Mouse (Mus musculus) intestine, postnatal 0 days (tissue): ENCODE data around the gene Zfp777. TPM values are rescaled to one million over a fixed set of nuclear protein-coding genes. Genes with fewer than 3 reads are reported as not detected.
A peak's percentile ranks its signal among the peaks of the same experiment; 100 is the strongest.

Experiments used
- ATAC-seq: fragments of 200-750 bp; cut with Nextera tagmentation; 2 replicates; pipeline ENCODE4 v1.8.0; 2017; ENCODE audit warnings: mild to moderate bottlenecking, moderate TSS enrichment, moderate library complexity
- H3K27ac ChIP-seq: fragments of 300-500 bp; sonication (generic); 2 replicates; pipeline ENCODE4 v1.5.1; 2014; ENCODE audit warnings: mild to moderate bottlenecking, low read depth, low read length, moderate library complexity
- H3K27me3 ChIP-seq: fragments of 300-500 bp; sonication (generic); replicated peaks from 2 replicates; pipeline ENCODE4 v1.6.1; 2014; ENCODE audit warnings: low read length, mixed read lengths; ENCODE audit not compliant: control insufficient read depth, insufficient read depth
- H3K36me3 ChIP-seq: fragments of 300-500 bp; sonication (generic); 2 replicates; pipeline ENCODE4 v1.6.1; 2014; ENCODE audit warnings: mild to moderate bottlenecking, moderate library complexity; ENCODE audit not compliant: control insufficient read depth, insufficient read depth
- H3K4me1 ChIP-seq: fragments of 300-500 bp; sonication (generic); replicated peaks from 2 replicates; pipeline ENCODE4 v1.6.1; 2014; ENCODE audit warnings: antibody characterized with exemption, low read length, mixed read lengths; ENCODE audit not compliant: control insufficient read depth, insufficient read depth
- H3K4me2 ChIP-seq: fragments of 300-500 bp; sonication (generic); replicated peaks from 2 replicates; pipeline ENCODE4 v1.6.1; 2014; ENCODE audit warnings: low read depth, mild to moderate bottlenecking, moderate library complexity
- H3K4me3 ChIP-seq: fragments of 300-500 bp; sonication (generic); 2 replicates; pipeline ENCODE4 v1.5.1; 2014; ENCODE audit warnings: low read depth, low read length
- H3K9ac ChIP-seq: fragments of 300-500 bp; sonication (generic); 2 replicates; pipeline ENCODE4 v1.6.1; 2014; ENCODE audit warnings: mild to moderate bottlenecking, low read depth, low read length
- H3K9me3 ChIP-seq: fragments of 300-500 bp; sonication (generic); 2 replicates; pipeline ENCODE4 v1.6.1; 2016; ENCODE audit warnings: mixed run types; ENCODE audit not compliant: control insufficient read depth
- CTCF ChIP-seq: sonication (generic); IDR thresholded peaks from 2 replicates; pipeline ENCODE4 v1.5.1; 2016; ENCODE audit warnings: low read depth, mild to moderate bottlenecking, control low read depth, antibody characterized with exemption, moderate library complexity
- WGBS: fragments of 180-500 bp; shearing (Covaris S2); extraction: QIAGEN DNeasy Blood & Tissue Kit; methylation state at CpG from one replicate; pipeline ENCODE4 v1.1.7; 2014; 5-methylcytosine and 5-hydroxymethylcytosine counted together
- polyA plus RNA-seq: library from polyadenylated mRNA; unstranded; fragments of >200 nt; fragmentation: Nextera tagmentation; extraction: Ambion mirVana; gene quantifications from 2 replicates; pipeline ENCODE4 v1.2.1, GENCODE M21; 2015

Gene Zfp777
- polyA plus RNA-seq, result 3.1 and 3.8 TPM in 2 replicates

DNA sequence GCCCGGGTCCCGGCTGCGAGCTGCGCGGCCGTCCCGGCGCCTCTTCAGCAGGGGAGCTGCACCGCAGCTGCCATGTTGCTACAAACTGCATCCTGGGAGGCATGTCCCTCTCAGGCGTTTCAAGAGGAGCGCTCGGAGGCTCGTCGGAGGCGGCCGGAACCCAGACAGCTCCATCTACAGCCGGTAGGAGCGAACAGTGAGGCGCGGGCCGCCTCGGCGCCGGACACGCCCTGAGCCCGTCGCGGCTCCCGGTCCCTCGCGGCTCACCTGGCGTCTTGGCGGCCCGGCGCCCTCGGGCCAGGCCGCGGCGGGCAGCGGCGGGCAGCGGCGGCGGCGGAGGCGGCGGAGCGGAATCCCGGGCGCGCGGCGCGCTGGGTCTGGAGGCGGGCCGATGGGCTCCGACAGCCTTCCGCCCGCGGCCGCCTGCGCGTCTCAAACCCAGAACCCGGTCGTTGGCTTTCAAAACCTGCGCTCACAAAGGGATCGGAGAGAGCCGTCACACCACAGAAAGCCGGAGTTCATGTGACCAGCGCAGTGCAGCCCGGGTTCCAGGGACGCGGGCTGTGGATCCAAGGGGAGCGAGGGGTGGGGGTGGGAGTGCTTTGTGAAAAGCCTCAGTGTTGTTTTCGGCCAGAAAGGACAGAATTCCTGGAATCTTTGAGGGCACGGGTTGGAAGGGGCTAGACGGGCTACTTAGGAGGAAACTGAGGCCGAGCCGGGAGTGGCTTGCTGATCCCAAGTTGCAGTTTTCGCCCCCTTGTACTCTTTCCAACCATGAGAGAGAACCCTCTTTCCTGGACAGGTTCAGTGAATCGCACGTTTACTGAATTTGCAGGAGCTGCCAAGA, at the start of gene Zfp777:
TSS of gene Zfp777 (minus strand) at position 486 of the 847 bp plus-strand sequence.
- H3K9ac ChIP-seq, result peak within 1 kb of the TSS; percentile 81
- peaks cover 14% of the 10 kb centered on the region for H3K36me3 ChIP-seq
- peak within 1 kb of the TSS; percentile 72 for H3K4me3 ChIP-seq
- peak within 1 kb of the TSS; percentile 88 for H3K27ac ChIP-seq
- 1% methylated on average over 77 of the region's 82 CpGs for WGBS
- no peaks in the 10 kb centered on the region for H3K9me3 ChIP-seq
- H3K4me1 ChIP-seq, result no peaks in the 10 kb centered on the region
- H3K27me3 ChIP-seq, result no peaks in the 10 kb centered on the region
- peak; percentile 92 for ATAC-seq
- TF ChIP-seq CTCF, result peak; percentile 76
- peak within 1 kb of the TSS; percentile 85 for H3K4me2 ChIP-seq

DNA sequence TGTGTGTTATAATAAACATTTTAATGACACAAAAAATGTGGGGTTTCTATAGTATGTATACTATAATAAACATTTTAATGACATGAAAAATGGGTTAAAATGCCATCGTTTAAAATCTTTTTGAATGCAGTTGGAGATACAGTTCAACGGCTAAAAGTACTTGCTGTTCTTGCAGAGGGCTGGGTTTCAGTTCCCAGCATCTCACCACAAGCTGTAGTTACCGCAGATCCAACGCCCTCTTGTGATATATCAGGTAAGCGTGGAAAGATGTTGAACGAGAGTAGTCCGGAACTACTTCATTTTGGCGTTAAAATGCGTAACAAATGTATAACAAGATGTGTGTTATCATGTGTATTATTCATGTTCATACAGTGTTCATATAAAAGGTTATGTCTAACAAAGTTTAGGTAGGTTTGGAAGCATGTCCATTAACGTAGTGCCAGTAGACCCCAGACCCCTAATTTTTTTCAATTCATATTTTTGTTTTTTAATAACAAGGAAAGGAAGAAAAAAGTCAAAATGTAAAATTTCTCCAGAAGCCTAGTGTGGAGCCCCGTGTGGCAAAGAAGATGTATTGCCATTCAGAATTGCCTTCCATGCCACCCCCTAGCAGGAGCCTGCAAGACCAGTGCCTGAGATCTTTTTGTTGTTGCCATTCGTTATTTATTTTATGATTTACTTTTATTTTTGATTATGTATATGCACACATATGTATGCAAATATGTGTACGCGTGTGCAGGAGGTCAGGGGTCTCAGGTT, 38.4 kb upstream of the Zfp777 start:
- 0 out of 2 replicates have a peak, but pooled peaks cover 4% of the 10 kb centered on the region for H3K4me1 ChIP-seq
- TF ChIP-seq CTCF, result peak; percentile 36
- WGBS, result 44% methylated on average over 14 of the region's 14 CpGs
- H3K9ac ChIP-seq, result no peak overlapping the region
- no peak for ATAC-seq
- H3K27ac ChIP-seq, result no peak overlapping the region
- peaks cover 14% of the 10 kb centered on the region for H3K36me3 ChIP-seq
- H3K4me2 ChIP-seq, result peak overlapping the region; percentile 81
- H3K27me3 ChIP-seq, result no peaks in the 10 kb centered on the region
- H3K4me3 ChIP-seq, result peak overlapping the region; percentile 79
- H3K9me3 ChIP-seq, result no peaks in the 10 kb centered on the region

- peak within 1 kb of the TSS; percentile 98 for H3K27ac ChIP-seq
- H3K4me2 ChIP-seq, result peak within 1 kb of the TSS; percentile 81
- H3K9me3 ChIP-seq, result no peaks in the 10 kb centered on the region
- peak within 1 kb of the TSS; percentile 79 for H3K4me3 ChIP-seq
- TF ChIP-seq CTCF, result peak; percentile 81
- H3K4me1 ChIP-seq, result 0 out of 2 replicates have a peak, but pooled peaks cover 4% of the 10 kb centered on the region
- H3K36me3 ChIP-seq, result peaks cover 19% of the 10 kb centered on the region
- peak within 1 kb of the TSS; percentile 99 for H3K9ac ChIP-seq
- no peaks in the 10 kb centered on the region for H3K27me3 ChIP-seq
- peak; percentile 89 for ATAC-seq
- under 1% methylated on average over 40 of the region's 53 CpGs for WGBS
These were observed 37.8 kb upstream of the Zfp777 start, which contains the start of gene Zfp746 for GRCm38 (mm10) chr6:48086471-48086878. TSS of gene Zfp746 (minus strand) at chr6:48086593.

- Histone ChIP-seq H3K4me1 (0 out of 2 replicates have a peak, but pooled peaks cover 4% of the 10 kb centered on the region), H3K4me3 (peak overlapping the region; percentile 79), H3K36me3 (peaks cover 26% of the 10 kb centered on the region), H3K27me3 (no peaks in the 10 kb centered on the region), H3K27ac (peak overlapping the region; percentile 98), H3K9me3 (no peaks in the 10 kb centered on the region), H3K9ac (peak overlapping the region; percentile 99), H3K4me2 (peak overlapping the region; percentile 81)
- WGBS, result 1% methylated on average over 58 of the region's 72 CpGs
- peak; percentile 86 for ATAC-seq
- TF ChIP-seq CTCF, result peak; percentile 63
These were observed 37.1 kb upstream of the Zfp777 start for GRCm38 (mm10) chr6:48085521-48086404.

DNA sequence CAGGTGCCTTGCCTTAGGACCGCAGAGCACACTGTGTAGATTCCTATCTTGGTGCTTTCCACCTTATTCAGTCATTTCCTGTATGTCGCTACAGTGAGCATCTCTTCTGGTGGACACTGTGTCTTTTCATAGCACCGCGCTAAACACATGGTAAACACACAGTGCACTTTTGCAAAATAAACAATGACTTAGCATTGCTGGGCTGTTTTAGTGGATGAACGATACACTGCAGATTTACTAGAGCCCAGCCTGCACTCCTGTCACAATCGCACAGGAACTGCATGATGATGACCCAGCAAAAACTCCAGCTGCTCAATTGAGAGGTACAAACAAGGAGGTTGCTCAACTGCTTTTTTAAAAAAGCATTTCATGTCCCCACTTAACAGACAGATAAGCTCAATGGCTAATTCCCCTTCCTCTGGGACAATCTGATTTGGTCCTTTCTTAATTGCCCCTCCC, 35.1 kb upstream of the Zfp777 start:
- Histone ChIP-seq H3K36me3 (peaks cover 46% of the 10 kb centered on the region), H3K27me3 (no peaks in the 10 kb centered on the region), H3K4me2 (no peak overlapping the region), H3K27ac (no peak overlapping the region), H3K4me3 (no peak overlapping the region), H3K4me1 (0 out of 2 replicates have a peak, but pooled peaks cover 4% of the 10 kb centered on the region), H3K9ac (no peak overlapping the region), H3K9me3 (no peaks in the 10 kb centered on the region)
- ATAC-seq, result no peak
- 77% methylated on average over 6 of the region's 6 CpGs for WGBS
- TF ChIP-seq CTCF, result no peak
